Mouse (Mus musculus) neural tube, embryonic 14.5 days (tissue): ENCODE results near the gene Lbx1. TPM values are rescaled to one million over a fixed set of nuclear protein-coding genes. Genes with fewer than 3 reads are reported as not detected.

Experiments used
- ATAC-seq: fragments of 200-750 bp; cut with Nextera tagmentation; 2 replicates; pipeline ENCODE4 v1.8.0; 2017; ENCODE audit warnings: low read depth, mild to moderate bottlenecking, moderate TSS enrichment, moderate library complexity
- H3K27ac ChIP-seq: fragments of 300-500 bp; sonication (generic); 2 replicates; pipeline ENCODE4 v1.5.1; 2014; ENCODE audit warnings: low read depth, mild to moderate bottlenecking, control low read depth, low read length, moderate library complexity, mixed read lengths
- H3K27me3 ChIP-seq: fragments of 300-500 bp; sonication (generic); 2 replicates; pipeline ENCODE4 v1.6.1; 2014; ENCODE audit warnings: low read length; ENCODE audit not compliant: control insufficient read depth, insufficient read depth
- H3K36me3 ChIP-seq: fragments of 300-500 bp; sonication (generic); 2 replicates; pipeline ENCODE4 v1.6.1; 2014; ENCODE audit warnings: low read length, mixed read lengths; ENCODE audit not compliant: control insufficient read depth, insufficient read depth
- H3K4me1 ChIP-seq: fragments of 300-500 bp; sonication (generic); 2 replicates; pipeline ENCODE4 v1.6.1; 2014; ENCODE audit warnings: low read length; ENCODE audit not compliant: control insufficient read depth, insufficient read depth
- H3K4me2 ChIP-seq: fragments of 300-500 bp; sonication (generic); 2 replicates; pipeline ENCODE4 v1.6.1; 2014; ENCODE audit warnings: mild to moderate bottlenecking, low read depth, low read length, control low read depth
- H3K4me3 ChIP-seq: fragments of 300-500 bp; sonication (generic); 2 replicates; pipeline ENCODE4 v1.5.1; 2014; ENCODE audit warnings: low read depth, low read length, control low read depth, mixed read lengths
- H3K9ac ChIP-seq: fragments of 300-500 bp; sonication (generic); replicated peaks from 2 replicates; pipeline ENCODE4 v1.6.1; 2014; ENCODE audit warnings: low read depth, mild to moderate bottlenecking, control low read depth, low read length, mixed read lengths
- H3K9me3 ChIP-seq: fragments of 300-500 bp; sonication (generic); 2 replicates; pipeline ENCODE4 v1.6.1; 2016; ENCODE audit warnings: low read length; ENCODE audit not compliant: control insufficient read depth
- WGBS: fragments of 180-500 bp; shearing (Covaris S2); extraction: QIAGEN DNeasy Blood & Tissue Kit; methylation state at CpG from one replicate; pipeline ENCODE4 v1.1.7; 2014; 5-methylcytosine and 5-hydroxymethylcytosine counted together
- polyA plus RNA-seq: library from polyadenylated mRNA; unstranded; fragments of >200 nt; fragmentation: Nextera tagmentation; extraction: Ambion mirVana; gene quantifications from 2 replicates; pipeline ENCODE4 v1.2.1, GENCODE M21; 2014

The Lbx1 gene
- polyA plus RNA-seq, 1 experiment from 2014 or later, result 23.0 TPM

GRCm38 (mm10) chr19:45209191-45209590 lies 26.4 kb downstream of the Lbx1 start:
- Histone ChIP-seq H3K27ac (no peak overlapping the region), H3K36me3 (no peaks in the 10 kb centered on the region), H3K4me1 (no peaks in the 10 kb centered on the region), H3K9ac (no peak overlapping the region), H3K27me3 (no peaks in the 10 kb centered on the region), H3K9me3 (no peaks in the 10 kb centered on the region), H3K4me3 (no peak overlapping the region), H3K4me2 (no peak overlapping the region)
- WGBS, result 83% methylated on average over 1 of the region's 1 CpGs
- no peak for ATAC-seq

DNA sequence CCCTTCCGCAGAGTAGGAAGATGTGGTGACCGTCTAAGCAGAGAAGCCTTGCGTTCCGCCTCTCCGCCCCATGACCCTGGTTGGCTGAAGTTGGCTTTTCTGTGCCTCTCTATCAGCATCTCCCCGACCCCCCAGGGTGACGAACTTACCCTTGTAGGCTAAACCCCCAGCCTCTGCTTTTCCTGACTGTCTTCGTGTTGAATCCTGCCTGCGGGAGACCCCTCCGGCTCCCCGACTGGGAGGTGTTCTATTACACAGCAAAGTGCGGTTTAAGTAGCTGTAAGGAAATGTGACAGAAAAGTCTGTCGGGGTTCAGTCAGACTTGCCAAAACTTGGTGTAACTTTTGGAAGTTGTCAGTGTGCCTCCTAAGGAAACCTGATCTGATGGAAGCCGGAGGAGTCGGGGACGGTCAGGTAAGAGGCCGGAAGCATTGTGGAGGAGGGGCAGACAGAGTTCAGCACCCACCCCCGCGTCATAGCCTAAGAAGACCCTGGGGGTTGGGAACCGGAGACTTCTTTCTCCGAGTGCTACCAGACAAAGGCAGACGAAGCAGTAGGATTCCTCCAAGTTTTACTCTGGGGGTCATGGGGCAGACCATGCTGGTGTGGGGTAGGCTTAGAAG lies 27.1 kb downstream of the Lbx1 start:
- Histone ChIP-seq H3K27ac (no peak overlapping the region), H3K9ac (no peak overlapping the region), H3K27me3 (no peaks in the 10 kb centered on the region), H3K4me2 (no peak overlapping the region), H3K4me3 (no peak overlapping the region), H3K4me1 (no peaks in the 10 kb centered on the region), H3K9me3 (no peaks in the 10 kb centered on the region), H3K36me3 (no peaks in the 10 kb centered on the region)
- WGBS, result 23% methylated on average over 22 of the region's 22 CpGs
- ATAC-seq, result no peak

DNA sequence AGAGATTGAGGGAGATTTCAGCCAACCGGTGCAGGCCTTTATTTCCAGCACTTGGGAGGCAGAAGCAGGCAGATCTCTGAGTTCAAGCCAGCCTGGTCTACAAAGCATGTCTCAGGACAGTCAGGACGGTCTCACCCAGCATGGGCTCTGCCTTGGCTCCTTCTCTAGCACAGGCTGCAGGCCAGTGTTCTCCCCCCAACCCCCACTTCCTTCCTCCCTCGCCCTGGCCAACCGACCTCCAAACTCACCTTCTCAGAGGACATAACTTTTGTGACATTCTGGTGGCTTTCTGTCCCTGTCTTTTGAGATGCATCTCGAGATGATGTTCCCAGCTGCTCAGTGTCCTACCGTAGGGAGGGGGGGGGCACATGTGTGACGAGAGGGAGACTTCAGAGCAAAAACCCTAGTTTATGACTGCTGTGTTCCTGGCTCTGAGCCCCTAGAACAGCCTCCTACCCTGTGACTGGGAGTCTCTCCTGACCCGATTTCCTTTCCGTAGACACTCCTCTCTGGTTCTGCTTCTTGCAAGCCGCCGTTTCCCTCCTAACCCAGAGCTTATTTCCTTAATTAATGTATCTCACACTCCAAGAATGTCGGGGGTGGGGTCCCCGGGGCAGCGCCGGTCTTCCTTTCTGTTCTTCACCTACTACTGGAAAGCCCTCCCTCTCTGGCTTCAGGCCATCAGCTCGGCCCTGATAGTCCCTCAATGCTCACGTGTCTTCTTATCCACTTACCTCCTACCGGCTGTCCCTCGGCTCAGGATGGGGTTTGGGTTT lies 27.8 kb downstream of the Lbx1 start:
- 45% methylated on average over 19 of the region's 19 CpGs for WGBS
- Histone ChIP-seq H3K9me3 (no peaks in the 10 kb centered on the region), H3K36me3 (no peaks in the 10 kb centered on the region), H3K4me1 (no peaks in the 10 kb centered on the region), H3K4me3 (no peak overlapping the region), H3K27ac (no peak overlapping the region), H3K9ac (no peak overlapping the region), H3K4me2 (no peak overlapping the region), H3K27me3 (no peaks in the 10 kb centered on the region)
- no peak for ATAC-seq

DNA sequence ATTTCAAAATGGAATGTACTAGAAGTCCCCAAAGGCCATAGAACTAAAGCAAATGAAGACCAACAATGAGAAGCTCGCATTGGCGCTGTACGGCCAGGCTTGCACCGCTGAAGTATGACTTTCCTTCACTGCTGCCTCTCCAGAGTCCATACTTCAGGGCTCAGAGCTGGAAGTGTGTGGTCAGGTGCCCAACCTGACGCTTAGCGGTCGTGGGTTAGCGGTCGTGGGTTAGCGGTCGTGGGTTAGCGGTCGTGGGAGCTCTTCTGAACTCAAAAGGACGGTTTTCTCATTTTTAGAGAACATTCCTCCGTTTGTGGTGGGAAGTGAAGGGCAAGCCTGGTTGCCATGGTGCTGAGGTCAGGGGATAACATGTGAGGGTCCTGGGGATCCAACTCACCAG lies 28.5 kb downstream of the Lbx1 start:
- no peaks in the 10 kb centered on the region for H3K36me3 ChIP-seq
- ATAC-seq, result no peak
- H3K4me1 ChIP-seq, result no peaks in the 10 kb centered on the region
- no peak overlapping the region for H3K9ac ChIP-seq
- no peaks in the 10 kb centered on the region for H3K9me3 ChIP-seq
- H3K27ac ChIP-seq, result no peak overlapping the region
- H3K4me2 ChIP-seq, result no peak overlapping the region
- no peak overlapping the region for H3K4me3 ChIP-seq
- 94% methylated on average over 15 of the region's 15 CpGs for WGBS
- H3K27me3 ChIP-seq, result no peaks in the 10 kb centered on the region

DNA sequence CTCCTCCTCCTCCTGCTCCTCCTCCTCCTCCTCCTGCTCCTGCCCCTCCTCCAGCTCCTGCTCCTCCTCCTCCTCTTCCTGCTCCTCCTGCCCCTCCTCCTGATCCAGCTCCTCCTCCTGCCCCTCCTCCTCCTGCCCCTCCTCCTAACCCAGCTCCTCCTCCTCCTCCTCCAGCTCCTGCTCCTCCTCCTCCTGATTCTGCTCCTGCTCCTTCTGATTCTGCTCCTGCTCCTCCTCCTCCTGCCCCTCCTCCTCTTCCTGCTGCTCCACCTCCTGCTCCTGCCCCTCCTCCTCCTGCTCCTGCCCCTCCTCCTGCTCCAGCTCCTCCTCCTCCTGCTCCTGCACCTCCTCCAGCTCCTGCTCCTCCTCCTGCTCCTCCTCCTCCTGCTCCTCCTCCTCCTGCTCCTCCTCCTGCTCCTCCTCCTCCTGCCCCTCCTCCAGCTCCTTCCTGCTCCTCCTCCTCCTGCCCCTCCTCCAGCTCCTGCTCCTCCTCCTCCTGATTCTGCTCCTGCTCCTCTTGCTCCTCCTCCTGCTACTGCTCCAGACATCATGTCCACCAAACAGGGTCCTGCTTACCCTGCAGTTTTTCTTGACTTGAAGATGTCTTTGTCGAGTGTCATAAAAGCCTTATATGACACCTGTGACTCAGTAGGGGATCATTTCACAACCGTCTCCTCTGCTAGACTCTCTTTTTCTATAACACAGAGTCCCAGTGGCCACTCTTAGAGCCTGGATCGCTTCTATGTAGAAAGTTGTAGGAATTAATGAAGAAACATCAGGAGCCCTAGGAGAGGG lies 30.1 kb downstream of the Lbx1 start:
- no peak overlapping the region for H3K9ac ChIP-seq
- no peak overlapping the region for H3K4me2 ChIP-seq
- ATAC-seq, result no peak
- H3K36me3 ChIP-seq, result no peaks in the 10 kb centered on the region
- H3K9me3 ChIP-seq, result no peaks in the 10 kb centered on the region
- no peak overlapping the region for H3K27ac ChIP-seq
- WGBS, result 71% methylated on average over 3 of the region's 3 CpGs
- no peak overlapping the region for H3K4me3 ChIP-seq
- H3K27me3 ChIP-seq, result no peaks in the 10 kb centered on the region
- H3K4me1 ChIP-seq, result no peaks in the 10 kb centered on the region

DNA sequence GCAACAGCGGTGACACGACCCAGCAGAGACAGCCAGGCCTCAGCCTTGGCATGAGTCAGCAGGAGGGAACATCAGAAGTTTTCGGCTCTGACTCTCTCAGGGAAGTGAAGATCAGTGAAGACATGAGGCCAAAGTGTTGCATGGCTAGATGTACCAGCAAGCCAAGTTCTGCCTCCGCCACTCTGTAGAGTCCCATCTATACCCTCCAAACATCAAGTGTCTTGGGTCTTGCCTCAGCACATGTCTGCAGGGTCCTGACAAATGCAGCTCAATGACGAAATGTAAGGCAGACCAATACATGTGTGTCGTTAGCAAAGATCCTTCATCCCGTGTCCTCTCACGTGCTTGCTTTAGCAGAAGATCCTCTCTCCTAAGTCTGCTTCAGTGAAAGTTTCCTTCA lies 38.6 kb downstream of the Lbx1 start:
- H3K4me3 ChIP-seq, result no peak overlapping the region
- H3K9ac ChIP-seq, result no peak overlapping the region
- no peaks in the 10 kb centered on the region for H3K27me3 ChIP-seq
- no peak overlapping the region for H3K27ac ChIP-seq
- WGBS, result 92% methylated on average over 8 of the region's 8 CpGs
- no peak overlapping the region for H3K4me2 ChIP-seq
- H3K9me3 ChIP-seq, result no peaks in the 10 kb centered on the region
- no peak for ATAC-seq
- H3K4me1 ChIP-seq, result no peaks in the 10 kb centered on the region
- no peaks in the 10 kb centered on the region for H3K36me3 ChIP-seq

DNA sequence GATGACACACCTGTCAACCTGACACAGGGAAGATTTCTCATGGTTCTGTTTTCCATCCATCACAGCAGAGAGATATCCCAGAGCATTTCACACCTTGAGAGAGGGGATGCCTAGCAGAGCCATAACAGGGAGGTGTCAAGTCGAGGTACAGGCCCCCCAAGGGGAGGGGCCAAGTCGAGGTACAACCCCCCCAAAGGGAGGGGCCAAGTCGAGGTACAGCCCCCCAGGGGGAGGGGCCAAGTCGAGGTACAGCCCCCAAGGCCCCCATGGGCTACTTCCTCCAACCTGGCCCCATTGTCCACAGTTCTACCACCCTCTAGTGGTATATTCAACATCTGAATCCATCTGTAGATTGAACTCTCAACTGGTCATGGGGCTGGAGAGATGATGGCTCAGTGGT lies 41.0 kb downstream of the Lbx1 start:
- H3K27ac ChIP-seq, result no peak overlapping the region
- no peaks in the 10 kb centered on the region for H3K4me1 ChIP-seq
- no peaks in the 10 kb centered on the region for H3K36me3 ChIP-seq
- WGBS, result 52% methylated on average over 4 of the region's 4 CpGs
- no peaks in the 10 kb centered on the region for H3K9me3 ChIP-seq
- H3K4me2 ChIP-seq, result no peak overlapping the region
- no peaks in the 10 kb centered on the region for H3K27me3 ChIP-seq
- H3K9ac ChIP-seq, result no peak overlapping the region
- H3K4me3 ChIP-seq, result no peak overlapping the region
- no peak for ATAC-seq
